Mouse (Mus musculus) kidney, embryonic 16.5 days (tissue): ENCODE results near the gene Cyth3. TPM values are rescaled to one million over a fixed set of nuclear protein-coding genes. Genes with fewer than 3 reads are reported as not detected.

Experiments
- ATAC-seq: fragments of 200-750 bp; cut with Nextera tagmentation; 2 replicates; pipeline ENCODE4 v1.8.0; 2017; ENCODE audit warnings: moderate TSS enrichment; ENCODE audit not compliant: low FRiP score, low TSS enrichment
- H3K27ac ChIP-seq: fragments of 300-500 bp; sonication (generic); 2 replicates; pipeline ENCODE4 v1.5.1; 2014; ENCODE audit warnings: low read length
- H3K27me3 ChIP-seq: fragments of 300-500 bp; sonication (generic); 2 replicates; pipeline ENCODE4 v1.6.1; 2014; ENCODE audit warnings: low read length, control low read depth, mixed read lengths; ENCODE audit not compliant: insufficient read depth
- H3K36me3 ChIP-seq: fragments of 300-500 bp; sonication (generic); 2 replicates; pipeline ENCODE4 v1.6.1; 2014; ENCODE audit warnings: low read length, control low read depth, mixed read lengths; ENCODE audit not compliant: insufficient read depth
- H3K4me1 ChIP-seq: fragments of 300-500 bp; sonication (generic); 2 replicates; pipeline ENCODE4 v1.6.1; 2014; ENCODE audit warnings: low read length, control low read depth, mixed read lengths; ENCODE audit not compliant: insufficient read depth
- H3K4me2 ChIP-seq: fragments of 300-500 bp; sonication (generic); replicated peaks from 2 replicates; pipeline ENCODE4 v1.6.1; 2014; ENCODE audit warnings: low read depth, low read length
- H3K4me3 ChIP-seq: fragments of 300-500 bp; sonication (generic); 2 replicates; pipeline ENCODE4 v1.5.1; 2014; ENCODE audit warnings: mild to moderate bottlenecking, low read length
- H3K9ac ChIP-seq: fragments of 300-500 bp; sonication (generic); replicated peaks from 2 replicates; pipeline ENCODE4 v1.6.1; 2014; ENCODE audit warnings: low read length
- H3K9me3 ChIP-seq: fragments of 300-500 bp; sonication (generic); 2 replicates; pipeline ENCODE4 v1.6.1; 2016; ENCODE audit warnings: low read length, control low read depth
- WGBS: fragments of 180-500 bp; shearing (Covaris S2); extraction: QIAGEN DNeasy Blood & Tissue Kit; methylation state at CpG from one replicate; pipeline ENCODE4 v1.1.7; 2014; 5-methylcytosine and 5-hydroxymethylcytosine counted together
- polyA plus RNA-seq: library from polyadenylated mRNA; unstranded; fragments of >200 nt; fragmentation: Nextera tagmentation; extraction: Ambion mirVana; gene quantifications from 2 replicates; pipeline ENCODE4 v1.2.1, GENCODE M21; 2015

Cyth3 gene
- polyA plus RNA-seq, 1 experiment from 2014 or later, result 81.3 TPM

GRCm38 (mm10) chr5:143589108-143589507 is 33.1 kb upstream of the Cyth3 start:
- Histone ChIP-seq H3K9me3 (no peaks in the 10 kb centered on the region), H3K4me1 (peaks cover 11% of the 10 kb centered on the region; the same call in 1 of the 2 replicates), H3K36me3 (no peaks in the 10 kb centered on the region), H3K27me3 (no peaks in the 10 kb centered on the region), H3K9ac (no peak overlapping the region; the same call in 1 of the 2 replicates), H3K4me2 (peak overlapping the region; percentile 28), H3K27ac (0 out of 2 replicates have a peak overlapping the region, but pooled peaks have one; percentile 7), H3K4me3 (no peak overlapping the region)
- ATAC-seq, result peak; percentile 79; the same call in 1 of the 2 replicates
- 16% methylated on average over 17 of the region's 17 CpGs for WGBS

GRCm38 (mm10) chr5:143592926-143593325 is 29.3 kb upstream of the Cyth3 start:
- no peaks in the 10 kb centered on the region for H3K27me3 ChIP-seq
- no peak overlapping the region for H3K4me3 ChIP-seq
- H3K4me2 ChIP-seq, result no peak overlapping the region
- H3K36me3 ChIP-seq, result no peaks in the 10 kb centered on the region
- H3K4me1 ChIP-seq, result peaks cover 11% of the 10 kb centered on the region; the same call in 1 of the 2 replicates
- no peak for ATAC-seq
- no peak overlapping the region for H3K27ac ChIP-seq
- no peak overlapping the region for H3K9ac ChIP-seq
- 74% methylated on average over 5 of the region's 5 CpGs for WGBS
- no peaks in the 10 kb centered on the region for H3K9me3 ChIP-seq

GRCm38 (mm10) chr5:143593563-143594146 is 28.6 kb upstream of the Cyth3 start:
- Histone ChIP-seq H3K4me1 (peaks cover 8% of the 10 kb centered on the region; the same call in 1 of the 2 replicates), H3K36me3 (no peaks in the 10 kb centered on the region), H3K9ac (no peak overlapping the region), H3K27ac (no peak overlapping the region), H3K4me3 (no peak overlapping the region), H3K9me3 (no peaks in the 10 kb centered on the region), H3K27me3 (no peaks in the 10 kb centered on the region), H3K4me2 (no peak overlapping the region)
- no peak for ATAC-seq
- WGBS, result 79% methylated on average over 11 of the region's 11 CpGs

- no peak overlapping the region for H3K4me3 ChIP-seq
Observed at GRCm38 (mm10) chr5:143594291-143595065, 27.8 kb upstream of the Cyth3 start.

GRCm38 (mm10) chr5:143602051-143602450 is 20.2 kb upstream of the Cyth3 start:
- H3K9me3 ChIP-seq, result 0 out of 2 replicates have a peak, but pooled peaks cover 3% of the 10 kb centered on the region
- WGBS, result 49% methylated on average over 10 of the region's 10 CpGs
- H3K27me3 ChIP-seq, result no peaks in the 10 kb centered on the region

More at GRCm38 (mm10) chr5:143594291-143595065, 27.8 kb upstream of the Cyth3 start:
- H3K27ac ChIP-seq, result no peak overlapping the region
- WGBS, result 84% methylated on average over 3 of the region's 3 CpGs
- no peaks in the 10 kb centered on the region for H3K9me3 ChIP-seq
- no peaks in the 10 kb centered on the region for H3K27me3 ChIP-seq
- no peak overlapping the region for H3K4me2 ChIP-seq
- no peak overlapping the region for H3K9ac ChIP-seq
- no peaks in the 10 kb centered on the region for H3K36me3 ChIP-seq
- no peak for ATAC-seq
- H3K4me1 ChIP-seq, result peaks cover under 1% of the 10 kb centered on the region; the same call in 1 of the 2 replicates

GRCm38 (mm10) chr5:143604157-143604774 is 18.0 kb upstream of the Cyth3 start:
- ATAC-seq, result peak; percentile 85
- Histone ChIP-seq H3K4me2 (no peak overlapping the region), H3K4me1 (peaks cover 12% of the 10 kb centered on the region; the same call in 1 of the 2 replicates), H3K27ac (peak overlapping the region; percentile 38; the same call in 1 of the 2 replicates), H3K9ac (no peak overlapping the region), H3K4me3 (no peak overlapping the region), H3K9me3 (0 out of 2 replicates have a peak, but pooled peaks cover 3% of the 10 kb centered on the region), H3K36me3 (no peaks in the 10 kb centered on the region), H3K27me3 (no peaks in the 10 kb centered on the region)
- WGBS, result 41% methylated on average over 6 of the region's 7 CpGs

More at GRCm38 (mm10) chr5:143602051-143602450, 20.2 kb upstream of the Cyth3 start:
- Histone ChIP-seq H3K4me2 (no peak overlapping the region), H3K36me3 (no peaks in the 10 kb centered on the region), H3K4me3 (no peak overlapping the region), H3K9ac (no peak overlapping the region), H3K27ac (no peak overlapping the region), H3K4me1 (peaks cover 8% of the 10 kb centered on the region; the same call in 1 of the 2 replicates)
- no peak for ATAC-seq

- H3K4me2 ChIP-seq, result no peak overlapping the region
- ATAC-seq, result no peak
Observed at GRCm38 (mm10) chr5:143606756-143607155, 15.5 kb upstream of the Cyth3 start.

GRCm38 (mm10) chr5:143608175-143608574 is 14.1 kb upstream of the Cyth3 start:
- Histone ChIP-seq H3K4me2 (no peak overlapping the region), H3K27me3 (no peaks in the 10 kb centered on the region), H3K9ac (no peak overlapping the region), H3K36me3 (no peaks in the 10 kb centered on the region), H3K9me3 (0 out of 2 replicates have a peak, but pooled peaks cover 3% of the 10 kb centered on the region), H3K4me1 (peaks cover 16% of the 10 kb centered on the region), H3K27ac (no peak overlapping the region), H3K4me3 (no peak overlapping the region)
- WGBS, result 91% methylated on average over 10 of the region's 10 CpGs
- no peak for ATAC-seq

More at GRCm38 (mm10) chr5:143606756-143607155, 15.5 kb upstream of the Cyth3 start:
- H3K27ac ChIP-seq, result no peak overlapping the region
- H3K4me1 ChIP-seq, result peaks cover 14% of the 10 kb centered on the region
- no peaks in the 10 kb centered on the region for H3K36me3 ChIP-seq
- 0 out of 2 replicates have a peak, but pooled peaks cover 3% of the 10 kb centered on the region for H3K9me3 ChIP-seq
- no peaks in the 10 kb centered on the region for H3K27me3 ChIP-seq
- no peak overlapping the region for H3K4me3 ChIP-seq
- 49% methylated on average over 10 of the region's 10 CpGs for WGBS
- no peak overlapping the region for H3K9ac ChIP-seq

GRCm38 (mm10) chr5:143611954-143612353 is 10.3 kb upstream of the Cyth3 start:
- 78% methylated on average over 7 of the region's 7 CpGs for WGBS
- Histone ChIP-seq H3K27me3 (no peaks in the 10 kb centered on the region), H3K9ac (no peak overlapping the region), H3K4me2 (no peak overlapping the region), H3K27ac (no peak overlapping the region), H3K36me3 (no peaks in the 10 kb centered on the region), H3K4me1 (peaks cover 14% of the 10 kb centered on the region), H3K9me3 (no peaks in the 10 kb centered on the region), H3K4me3 (no peak overlapping the region)
- ATAC-seq, result no peak
